Mouse (Mus musculus) liver, postnatal 0 days (tissue): ENCODE results near the gene Cryzl1.

ENCODE experiments used
- CTCF ChIP-seq: sonication (generic); IDR thresholded peaks from 2 replicates; pipeline ENCODE4 v1.5.1; 2016; ENCODE audit warnings: antibody characterized with exemption, low read depth
- EP300 ChIP-seq: IDR thresholded peaks from 2 replicates; pipeline ENCODE4 v1.6.1; 2016; ENCODE audit warnings: antibody characterized with exemption, low read depth, mild to moderate bottlenecking

DNA sequence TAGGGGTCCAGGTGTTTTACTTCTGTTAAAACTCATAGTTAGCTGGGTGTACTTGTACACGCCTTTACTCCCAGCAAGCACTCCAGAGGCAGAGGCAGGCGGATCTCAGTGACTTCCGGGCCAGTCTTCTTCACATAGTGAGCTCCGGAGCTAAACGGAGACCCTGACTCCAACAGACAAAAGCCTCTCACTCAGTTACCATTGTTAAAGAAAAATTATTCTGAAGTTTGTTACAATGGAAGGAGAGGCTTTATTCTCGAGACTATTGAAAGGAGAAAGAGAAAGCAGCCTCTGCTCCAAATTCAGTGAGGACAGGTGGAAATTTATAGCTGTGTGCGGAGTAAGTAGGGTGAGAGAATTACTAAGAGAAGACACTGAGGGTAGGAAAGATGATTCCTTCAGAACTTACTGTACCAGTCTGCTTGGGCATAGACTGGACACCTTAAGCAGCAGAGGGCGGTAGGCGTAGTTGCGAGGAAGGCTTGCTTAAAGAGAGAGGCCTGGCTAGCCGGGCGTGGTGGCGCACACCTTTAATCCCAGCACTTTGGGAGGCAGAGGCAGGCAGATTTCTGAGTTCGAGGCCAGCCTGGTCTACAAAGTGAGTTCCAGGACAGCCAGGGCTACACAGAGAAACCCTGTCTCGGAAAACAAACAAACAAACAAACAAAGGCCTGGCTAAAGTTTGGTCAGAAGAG is 36.5 kb upstream of the Cryzl1 start:
- TF ChIP-seq CTCF, result no peak
- TF ChIP-seq EP300, result no peak
